Mouse (Mus musculus): ENCODE measurements at regions not wholly inside any gene's neighbourhood (a gene's known extent, or its start where the extent isn't known, plus 50 kb on each side); places are given as distances from the start of the nearest gene placed in this dataset.

GRCm38 (mm10) chr8:89107895-89108660 lies 64.1 kb upstream of the Sall1 start:
- CTCF ChIA-PET: interaction anchor here (1.1 kb wide), 1 partner anchor 9 kb away, joined by 3 read pairs; no protein-coding TSS in a partner anchor
- DNase-seq (ENCODE audit: low read depth, low spot score): no peak
- no peak for ATAC-seq

DNA sequence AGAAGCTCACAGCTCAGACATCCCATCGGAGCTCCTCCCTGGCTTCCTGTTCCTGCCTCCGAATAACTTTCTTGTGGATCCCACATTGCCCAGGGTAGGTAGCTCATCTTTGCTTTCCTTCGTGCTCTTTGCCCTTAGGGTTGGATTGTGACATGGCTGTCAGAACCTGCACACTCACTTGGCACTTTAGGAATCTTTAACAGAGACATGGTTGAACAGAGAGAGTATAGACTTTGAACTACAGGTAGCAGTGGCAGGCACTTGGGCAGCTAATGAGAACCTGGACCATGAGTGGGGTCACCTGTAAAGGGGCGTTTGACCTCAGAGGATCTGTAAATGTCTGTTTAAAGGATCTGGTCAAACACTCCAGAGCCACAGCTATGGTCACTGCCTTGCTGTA lies 62.4 kb upstream of the Sall1 start:
- no peak for DNase-seq (ENCODE audit: low read depth, low spot score)
- no peak for ATAC-seq
- in situ Hi-C loops (cut with MboI; ENCODE audit: low pct_unique_long_range_greater_than_20kb): no loop called here
- ChIA-PET CTCF (interaction anchor here (1.3 kb wide), 1 partner anchor 57 kb away, joined by 3 read pairs; no protein-coding TSS in a partner anchor), POLR2A (no interaction called here)
- TF ChIP-seq CTCF (IDR thresholded peaks at IDR 0.05): no peak
- peaks cover 11% of the 10 kb centered on the region for H3K27me3 ChIP-seq

More at GRCm38 (mm10) chr8:89107895-89108660, 64.1 kb upstream of the Sall1 start:
- no peak for TF ChIP-seq CTCF (IDR thresholded peaks at IDR 0.05)
- in situ Hi-C loops (cut with MboI; ENCODE audit: low pct_unique_long_range_greater_than_20kb): no loop called here
- peaks cover 11% of the 10 kb centered on the region for H3K27me3 ChIP-seq
- POLR2A ChIA-PET: interaction anchor here (0.5 to 0.7 kb wide), 2 partner anchors 52 to 68 kb away, joined by 3 to 4 read pairs; no protein-coding TSS in a partner anchor

DNA sequence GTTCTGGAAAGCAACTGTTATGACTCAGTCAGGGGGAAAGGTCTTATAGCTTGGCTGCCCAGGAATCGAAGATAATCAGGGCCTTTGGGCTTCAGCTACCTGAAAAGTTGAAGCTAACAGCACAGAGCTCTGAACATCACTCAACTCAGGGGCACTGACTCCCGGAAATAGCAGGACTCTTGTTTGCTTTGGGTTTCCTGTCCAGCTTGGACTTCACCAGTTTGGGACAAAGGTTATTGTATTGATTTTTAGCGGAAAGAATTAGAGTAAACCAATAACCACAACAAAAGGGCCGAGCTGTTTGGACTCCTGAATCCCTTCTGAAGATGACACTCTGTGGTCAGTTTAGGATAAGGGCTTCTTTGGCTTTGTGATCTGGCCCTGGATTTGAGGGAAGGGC lies 53.4 kb upstream of the Sall1 start:
- H3K27me3 ChIP-seq: no peaks in the 10 kb centered on the region
- CTCF ChIA-PET: no interaction called here
- TF ChIP-seq CTCF (IDR thresholded peaks at IDR 0.05): no peak
- in situ Hi-C loops (cut with MboI; ENCODE audit: low pct_unique_long_range_greater_than_20kb): no loop called here
- POLR2A ChIA-PET: no interaction called here
- no peak for ATAC-seq
- no peak for DNase-seq (ENCODE audit: low read depth, low spot score)

All from Patski (cell line).